Mouse (Mus musculus): ENCODE results near the gene Dars2. TPM values are rescaled to one million over a fixed set of nuclear protein-coding genes. Genes with fewer than 3 reads are reported as not detected.

The Dars2 gene
- total RNA-seq (2021): 10 to 100 TPM; 27.2 to 34.2 TPM
- long read RNA-seq, experiment 1, transcript Dars2-201 (17 exons, 3,619 nt): major isoform, 45 of 56 reads
- long read RNA-seq, experiment 1, partial matches to known transcripts: 1 of 56 reads
- long read RNA-seq, experiment 1, other reads (novel, unspliced or antisense): 10 of 56 reads
- long read RNA-seq, experiment 2, full-length matches to known transcripts: 10 of 14 reads
- long read RNA-seq, experiment 2, partial matches to known transcripts: 0 of 14 reads
- long read RNA-seq, experiment 2, other reads (novel, unspliced or antisense): 4 of 14 reads

DNA sequence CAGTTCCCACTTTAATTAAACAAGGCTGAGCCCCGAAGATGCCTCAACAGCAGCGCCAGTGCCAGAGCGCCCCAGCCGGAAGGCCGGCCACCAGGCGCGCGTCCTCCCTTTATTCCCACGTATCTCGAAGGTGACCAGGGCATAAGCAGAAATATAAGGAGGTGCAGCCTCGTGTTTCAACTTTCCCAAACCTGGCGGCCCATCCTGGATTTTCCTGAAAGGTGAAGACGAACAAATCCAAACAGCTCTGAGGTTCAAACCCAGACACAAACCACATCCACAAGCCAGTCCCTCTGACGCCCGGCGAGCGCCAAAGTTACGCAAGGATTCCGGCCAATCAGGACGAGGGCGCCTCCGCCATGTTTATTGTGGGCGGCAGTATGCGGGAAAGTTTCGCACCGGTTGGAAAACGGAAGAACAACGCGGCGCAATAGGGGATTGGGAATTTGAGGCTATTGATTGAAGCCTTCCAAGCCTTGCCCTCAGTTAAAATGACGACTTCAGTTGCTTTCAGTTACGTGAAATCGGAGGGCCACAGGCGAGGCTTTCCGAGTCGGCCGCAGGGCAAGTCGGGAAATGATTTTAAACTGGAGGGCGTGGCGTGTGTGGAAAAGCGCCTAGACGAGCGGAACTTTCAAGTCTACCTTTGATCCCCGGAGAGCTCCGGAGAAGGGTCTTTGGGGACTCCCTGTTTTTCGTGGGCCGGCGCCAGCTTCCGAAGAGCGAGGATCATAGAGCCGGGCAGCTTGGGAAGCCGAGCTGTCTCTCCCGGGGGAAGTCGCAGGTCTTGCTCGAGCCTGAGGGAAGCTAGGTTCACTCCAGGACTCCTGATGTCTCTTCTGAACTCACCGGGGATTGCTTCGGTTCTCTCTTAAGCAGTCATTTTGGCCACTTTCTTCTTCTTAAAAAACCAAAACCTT lies at the start of gene Dars2, which contains the start of gene Cenpl:
TSS of gene Dars2 (minus strand) at position 307 of the 920 bp plus-strand sequence.
TSS of gene Cenpl (plus strand) at position 362 of the 920 bp plus-strand sequence.
- peak; percentile 96 to 98 for DNase-seq

DNA sequence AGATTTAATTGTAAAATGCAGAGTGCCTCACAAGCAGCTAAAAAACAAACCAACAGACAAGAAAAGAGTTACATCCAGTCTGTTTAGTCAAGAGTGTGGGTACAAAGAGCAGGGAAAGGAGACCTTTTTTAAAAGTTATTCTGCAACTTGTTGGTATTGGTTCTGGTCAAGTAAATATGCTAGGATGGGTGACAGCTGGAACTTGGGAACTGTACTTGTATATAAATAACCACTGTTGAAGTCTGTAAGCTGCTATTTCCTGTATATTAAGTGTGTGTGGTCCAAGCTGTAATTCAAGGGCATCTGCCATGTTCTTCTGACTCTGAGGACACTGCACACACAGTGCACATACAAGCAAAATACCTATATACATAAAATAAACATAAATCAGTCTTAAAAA lies 44.1 kb upstream of the Dars2 start:
- DNase-seq: no peak

DNA sequence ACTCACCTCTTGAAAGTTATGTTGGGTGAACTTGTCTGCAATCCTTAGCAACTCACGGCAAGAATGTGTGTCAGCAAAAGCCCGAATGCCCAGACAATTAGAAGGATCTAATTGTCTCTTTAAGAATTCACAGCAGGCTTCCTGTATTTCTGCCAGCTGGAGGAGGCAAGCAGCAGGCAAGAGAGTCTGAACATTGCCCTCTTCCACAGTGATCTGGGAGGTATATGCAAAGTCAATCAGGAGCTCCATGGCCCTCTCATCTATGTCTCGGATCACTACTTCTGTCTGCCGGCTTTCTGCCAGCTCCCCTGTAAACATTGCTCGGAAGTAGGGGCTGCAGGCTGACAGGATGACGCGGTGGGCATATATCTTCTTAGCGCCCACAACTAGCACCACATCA lies 38.8 kb upstream of the Dars2 start:
- DNase-seq: no peak

DNA sequence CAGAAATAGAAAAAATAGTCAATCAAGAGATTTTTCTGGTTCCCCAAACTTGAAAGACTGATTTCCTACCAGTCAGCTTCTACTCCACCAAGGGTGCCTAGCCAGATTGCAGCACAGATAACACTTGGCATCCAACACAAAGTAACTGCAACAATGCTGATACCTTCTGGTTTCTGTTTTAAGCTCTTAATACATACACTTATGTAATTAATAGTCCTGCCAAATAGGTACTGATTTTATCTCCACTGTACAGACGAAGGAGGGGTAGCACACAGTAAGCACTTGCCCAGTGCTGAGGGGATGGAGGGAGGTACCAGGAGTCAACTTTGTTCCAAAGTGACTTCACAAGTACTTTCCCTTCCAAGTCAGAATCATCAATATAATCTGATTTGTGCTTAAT lies 33.4 kb upstream of the Dars2 start:
- DNase-seq: no peak

DNA sequence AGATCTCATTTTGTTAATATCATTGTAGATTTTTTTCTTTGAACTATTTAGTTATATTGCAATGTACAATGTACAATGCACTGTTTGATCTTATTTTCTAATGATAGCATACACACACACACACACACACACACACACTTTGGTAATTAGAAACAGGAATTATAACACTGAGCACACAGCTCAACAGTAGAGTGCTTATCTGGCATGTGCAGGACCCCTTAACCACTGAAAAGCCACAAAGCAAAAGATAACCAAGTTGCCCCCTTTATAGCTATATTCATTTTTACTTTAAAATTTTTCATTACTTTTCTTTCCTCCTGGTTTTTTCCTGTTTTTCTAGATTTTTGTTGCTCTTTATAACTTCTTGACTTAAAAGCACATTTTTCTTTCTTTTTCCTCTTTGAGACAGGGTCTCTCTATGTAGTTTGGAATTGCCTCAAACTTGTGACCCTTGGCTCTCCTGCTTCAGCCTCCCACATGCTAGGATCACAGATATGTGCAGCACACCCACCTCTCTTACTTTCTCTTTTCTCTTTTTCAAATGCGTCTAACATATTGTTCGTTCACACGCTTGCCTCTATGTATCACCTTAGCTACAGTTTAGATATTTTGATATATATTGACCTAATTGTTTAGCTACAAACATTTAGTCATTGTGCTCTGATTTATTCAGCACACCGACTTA lies 29.4 kb upstream of the Dars2 start:
- no peak for DNase-seq

DNA sequence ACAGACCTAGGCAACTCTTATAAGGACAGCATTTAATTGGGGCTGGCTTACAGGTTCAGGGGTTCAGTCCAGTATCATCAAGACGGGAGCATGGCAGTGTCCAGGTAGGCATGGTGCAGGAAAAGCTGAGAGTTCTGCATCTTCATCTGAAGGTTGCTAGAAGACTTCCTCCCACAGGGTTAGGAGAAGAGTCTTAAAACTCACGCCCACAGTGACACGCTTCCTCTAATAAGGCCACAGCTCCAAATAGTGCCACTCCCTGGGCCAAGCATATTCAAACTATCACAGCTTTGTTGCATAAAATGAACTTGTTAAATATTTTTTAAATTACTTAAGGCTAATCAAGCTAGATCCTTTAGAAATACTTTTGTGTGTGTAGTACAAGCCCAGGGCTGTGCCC lies 6.8 kb upstream of the Dars2 start:
- no peak for DNase-seq

DNA sequence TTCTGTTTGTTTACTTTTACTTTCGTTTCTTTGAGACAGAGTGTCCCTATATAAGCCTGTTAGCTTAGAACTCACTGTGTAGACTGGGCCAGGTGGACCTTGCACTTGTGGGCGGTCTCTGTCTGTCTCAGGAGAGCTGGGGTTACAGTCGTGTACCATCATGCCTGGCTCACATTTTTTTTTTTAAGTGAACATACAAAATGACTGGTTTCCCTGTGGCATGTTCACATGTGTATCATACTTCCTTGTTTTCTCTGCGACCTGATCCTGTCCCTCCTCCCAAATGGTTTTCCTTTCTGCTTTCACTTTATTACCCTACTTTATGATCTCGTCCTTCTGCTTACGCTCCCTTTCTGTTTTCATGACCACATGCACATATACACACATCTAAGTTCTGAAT lies 5.8 kb upstream of the Dars2 start:
- DNase-seq: peak in 1 of 2 experiments; percentile 10

DNA sequence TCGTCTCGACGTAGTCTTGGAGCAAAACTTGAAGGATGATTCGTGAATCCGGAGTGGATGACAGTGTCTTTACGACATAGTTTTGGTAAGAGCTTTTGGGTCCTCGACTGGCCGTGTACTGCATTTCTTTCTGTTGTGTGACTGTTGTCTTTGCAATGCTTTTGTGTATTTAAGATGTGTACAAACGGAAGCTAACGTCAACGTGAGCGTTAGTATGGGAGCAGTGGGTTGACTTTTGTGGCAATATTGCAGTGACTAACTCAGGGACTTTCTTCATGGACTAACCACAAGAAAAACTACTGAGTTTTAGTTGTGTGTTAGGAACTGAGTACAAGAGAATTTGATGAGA lies 788 bp upstream of the Dars2 start:
- no peak for DNase-seq

DNA sequence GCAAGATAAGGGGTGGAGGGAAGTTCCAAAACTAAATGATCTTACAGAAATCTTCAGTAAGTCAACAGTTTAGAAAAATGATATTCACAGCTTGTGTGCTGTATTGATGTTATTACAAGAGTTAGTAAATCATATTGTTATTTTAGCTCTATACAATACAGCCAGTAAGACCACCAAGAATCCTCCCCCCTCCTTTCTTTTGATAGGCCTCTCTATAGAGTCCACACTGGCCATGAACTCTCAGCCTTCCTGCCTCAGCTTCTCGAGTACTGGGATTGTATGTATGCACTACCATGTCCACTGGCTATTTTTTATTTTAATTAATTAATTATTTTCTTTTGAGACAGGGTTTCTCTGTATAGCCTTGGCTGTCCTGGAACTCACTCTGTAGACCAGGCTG lies 7.1 kb downstream of the Dars2 start:
- no peak for DNase-seq

DNA sequence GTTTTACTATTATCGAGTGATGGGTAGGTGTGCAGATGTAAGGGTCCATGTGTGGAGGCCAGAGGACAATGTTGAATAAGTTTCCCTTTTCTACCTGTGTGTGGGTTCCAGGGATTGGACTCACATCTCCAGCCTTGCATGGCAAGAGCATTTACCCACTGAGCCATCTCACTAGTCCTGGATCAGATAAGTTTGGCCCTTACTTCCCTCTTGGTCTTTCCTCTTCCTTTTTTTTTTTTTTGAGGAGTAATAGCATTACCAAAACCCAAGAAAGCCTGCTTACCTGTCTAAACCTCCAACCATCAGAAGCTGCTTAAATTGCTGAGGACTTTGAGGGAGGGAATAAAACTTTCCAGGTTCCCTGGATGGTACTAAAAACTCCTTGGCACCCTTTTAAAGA lies 13.3 kb downstream of the Dars2 start:
- DNase-seq: no peak

DNA sequence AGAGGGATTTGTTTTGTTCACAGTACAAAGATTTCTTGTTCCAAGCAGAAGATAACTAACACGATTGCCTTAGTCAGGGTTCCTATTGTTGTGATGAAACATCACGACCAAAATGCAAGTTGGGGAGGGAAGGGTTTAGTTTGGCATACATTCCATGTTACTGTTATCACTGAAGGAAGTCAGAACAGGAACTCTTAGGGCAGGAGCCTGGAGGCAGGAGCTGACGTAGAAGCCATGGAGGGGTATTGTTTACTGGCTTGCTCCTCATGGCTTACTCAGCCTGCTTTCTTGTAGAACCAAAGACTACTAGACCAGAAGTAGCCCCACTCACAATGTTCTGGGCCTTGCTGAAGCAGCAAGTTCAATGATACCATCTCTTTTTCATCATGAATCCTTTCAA lies 23.5 kb downstream of the Dars2 start:
- DNase-seq: no peak

DNA sequence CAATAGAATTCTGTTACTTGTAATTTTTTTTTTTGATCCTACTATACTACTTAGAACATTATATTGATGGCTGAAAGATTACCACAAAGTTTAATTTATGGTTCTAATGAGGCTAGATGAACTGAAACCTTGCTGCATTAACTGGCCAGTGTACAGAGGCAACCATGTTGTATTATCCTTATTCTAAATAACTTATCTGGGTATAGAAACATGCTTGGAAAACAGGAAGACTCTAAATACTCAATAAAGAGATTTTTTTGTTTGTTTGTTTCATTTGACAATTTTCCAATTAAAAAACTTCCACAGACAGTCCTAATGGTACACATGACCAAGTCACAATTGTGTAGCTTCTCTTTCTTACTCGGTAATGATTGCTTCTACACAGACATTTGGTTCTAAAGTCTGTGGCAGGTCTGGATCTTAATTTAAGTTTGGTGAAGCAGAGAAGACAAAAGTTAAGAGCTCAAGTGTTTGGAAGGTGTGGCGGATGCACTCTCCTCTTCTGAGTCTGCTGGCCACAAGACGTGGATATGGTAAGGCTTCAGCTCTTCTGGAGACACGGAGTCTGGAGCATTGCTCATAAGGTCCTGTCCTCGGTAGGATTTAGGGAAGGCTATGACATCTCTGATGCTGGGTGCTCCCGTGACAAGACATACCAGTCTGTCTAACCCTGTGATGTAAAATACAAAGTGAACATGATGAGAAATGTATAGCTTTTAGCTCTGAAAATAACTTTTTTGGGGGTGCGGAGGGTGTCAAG lies 29.0 kb downstream of the Dars2 start:
- no peak for DNase-seq

DNA sequence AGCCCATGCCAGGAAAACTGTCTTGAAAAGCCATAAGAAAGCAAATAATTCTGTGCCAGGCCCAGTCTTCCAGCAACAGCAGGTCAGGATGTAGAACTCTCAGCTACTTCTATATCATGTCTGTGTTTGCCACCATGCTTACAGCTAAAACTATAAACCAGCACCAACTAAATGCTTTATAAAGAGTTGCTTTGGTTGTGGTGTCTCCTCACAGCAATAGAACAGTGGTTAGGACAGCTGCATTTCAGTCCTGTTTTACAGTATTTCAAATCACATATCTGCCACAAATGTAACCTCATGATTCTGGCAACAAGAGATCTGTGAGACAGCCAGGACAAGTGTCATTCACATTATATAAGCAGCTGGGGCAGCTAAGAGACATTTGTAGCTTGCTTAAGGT lies 29.6 kb downstream of the Dars2 start:
- DNase-seq: no peak

DNA sequence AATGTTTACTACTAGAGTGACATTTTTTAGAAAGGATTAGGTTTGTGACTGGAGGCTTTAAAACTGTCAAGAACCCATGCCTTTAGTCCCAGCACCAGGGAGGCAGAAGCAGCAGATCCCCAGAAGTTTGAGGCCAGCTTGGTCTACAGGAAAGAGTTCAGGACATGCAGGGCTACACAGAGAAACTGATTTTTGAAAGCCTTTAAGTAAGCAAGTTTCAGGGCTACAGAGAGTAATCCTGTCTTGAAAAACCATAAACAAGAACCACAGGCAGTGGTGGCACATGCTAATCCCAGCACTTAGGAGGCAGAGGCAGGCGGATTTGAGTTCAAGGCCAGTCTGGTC lies 30.1 kb downstream of the Dars2 start:
- DNase-seq: no peak

DNA sequence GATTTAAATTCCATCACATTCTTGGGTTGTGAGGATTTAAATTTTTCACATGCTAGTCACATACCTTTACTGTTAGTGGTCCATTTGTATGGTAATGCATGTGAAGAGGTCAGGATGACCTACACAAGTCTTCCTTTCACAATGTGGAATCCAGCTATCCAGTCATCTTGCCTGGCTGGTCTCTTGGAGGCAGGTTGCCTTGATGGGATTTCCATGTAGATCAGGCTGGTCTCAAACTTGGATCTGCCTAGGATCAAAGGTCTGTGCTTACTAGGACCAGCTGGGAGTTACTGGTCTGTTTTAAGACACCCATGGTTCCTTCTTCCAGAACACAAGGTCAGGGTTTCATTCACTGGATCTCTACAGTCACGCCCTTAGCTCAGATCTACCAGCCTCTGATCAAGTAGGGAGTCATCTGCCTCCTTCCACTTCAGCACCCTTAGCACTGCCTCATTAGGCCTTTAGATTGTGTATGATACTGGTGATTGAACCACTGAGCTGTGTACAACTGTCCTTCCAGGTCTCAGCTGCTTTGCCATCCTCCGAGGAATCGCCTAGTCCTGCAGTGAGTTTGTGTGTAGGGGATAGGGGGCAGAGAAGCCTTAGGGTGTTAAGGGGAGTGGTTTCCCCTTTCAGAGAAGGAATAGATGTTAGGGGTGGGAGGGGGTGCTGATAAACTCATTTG lies 30.6 kb downstream of the Dars2 start:
- DNase-seq: no peak

DNA sequence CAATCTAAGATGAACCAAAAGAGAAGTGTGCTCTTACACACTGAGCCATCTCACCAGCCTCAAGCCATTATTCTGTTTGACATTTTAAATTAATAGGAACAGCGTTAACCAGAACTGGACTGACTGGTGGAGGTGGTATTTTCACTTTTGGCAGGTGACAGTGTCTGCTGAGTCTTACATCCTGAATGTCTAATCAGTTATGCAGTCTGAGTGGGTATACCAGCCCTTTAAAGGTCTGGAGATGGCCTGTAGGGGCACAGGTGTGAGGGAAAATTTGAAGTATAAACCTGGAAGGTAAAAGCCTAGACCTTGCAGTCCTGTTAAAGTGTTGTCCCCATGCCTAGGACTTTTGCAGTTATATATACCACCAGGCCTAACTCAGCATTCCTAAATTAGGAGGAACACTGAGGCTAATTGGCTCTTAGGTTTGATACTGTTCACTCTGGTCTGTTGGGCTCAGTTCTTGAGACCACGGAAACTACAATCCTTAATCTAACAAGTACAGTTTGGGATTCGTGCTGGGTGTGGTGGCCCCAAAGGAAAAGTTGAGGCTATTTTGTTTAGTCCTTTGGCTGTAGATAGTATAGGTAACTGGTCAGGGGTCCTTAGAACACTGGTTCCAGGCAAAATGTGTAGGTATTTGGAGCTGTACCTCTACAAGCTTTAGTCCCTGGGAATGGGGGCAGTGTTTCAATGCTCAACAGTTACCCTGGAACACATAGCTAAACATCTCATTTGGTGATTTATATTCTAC lies 31.3 kb downstream of the Dars2 start:
- DNase-seq: no peak

DNA sequence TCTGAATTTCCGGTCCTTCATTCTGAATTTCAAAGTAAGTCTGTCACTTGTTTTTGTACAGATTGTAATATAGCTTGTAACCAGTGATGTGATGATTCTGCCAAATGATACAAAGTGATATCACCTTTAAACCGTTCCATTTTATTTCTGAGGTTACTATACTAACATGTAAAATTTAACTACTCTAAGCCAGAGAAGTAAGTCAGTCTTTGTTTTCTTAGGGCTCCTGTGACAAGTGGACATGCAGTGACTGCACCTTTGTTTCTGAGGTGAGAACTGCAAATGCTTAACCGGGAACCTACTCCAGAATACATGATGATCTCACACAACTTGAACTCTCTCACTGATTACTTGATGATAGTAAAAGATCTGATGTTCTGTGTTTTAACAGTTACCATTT lies 32.5 kb downstream of the Dars2 start:
- DNase-seq: no peak

DNA sequence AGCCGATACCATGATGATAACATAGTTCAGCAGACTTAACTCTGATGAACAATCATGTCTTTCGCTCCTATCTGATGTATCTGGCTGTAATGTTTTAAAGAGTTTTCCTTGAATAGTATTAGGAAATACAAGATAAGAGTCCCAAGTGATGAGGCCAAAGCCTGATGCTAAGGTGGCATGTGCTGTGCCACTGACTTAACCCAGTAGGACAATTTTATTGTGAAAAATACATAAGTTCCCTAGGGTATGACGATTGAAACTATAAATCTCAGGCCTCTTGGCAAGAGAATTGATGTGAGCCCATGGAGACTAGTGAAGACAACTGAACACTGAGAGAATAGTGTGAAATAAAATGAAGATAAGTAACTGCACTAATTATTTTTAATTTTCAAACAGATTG lies 32.9 kb downstream of the Dars2 start:
- DNase-seq: no peak

DNA sequence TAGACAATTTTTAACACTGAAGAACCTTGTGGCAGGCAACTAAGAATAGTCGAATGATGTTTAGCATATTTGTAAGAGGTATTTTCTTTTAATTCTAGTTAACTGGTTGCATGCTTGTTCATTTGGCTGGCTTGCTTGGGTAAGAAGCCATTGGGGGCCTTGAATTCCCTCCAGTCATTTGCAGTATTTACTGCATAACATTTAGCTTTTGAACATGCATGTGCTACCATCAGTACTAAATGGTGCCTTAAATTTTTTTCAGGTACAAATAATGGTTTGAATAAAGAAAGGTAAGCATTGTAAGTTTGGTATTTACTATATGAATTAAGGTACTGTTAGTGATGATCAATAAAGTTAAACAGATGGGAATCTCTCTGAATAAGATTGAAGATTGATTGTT lies 33.4 kb downstream of the Dars2 start:
- no peak for DNase-seq

DNA sequence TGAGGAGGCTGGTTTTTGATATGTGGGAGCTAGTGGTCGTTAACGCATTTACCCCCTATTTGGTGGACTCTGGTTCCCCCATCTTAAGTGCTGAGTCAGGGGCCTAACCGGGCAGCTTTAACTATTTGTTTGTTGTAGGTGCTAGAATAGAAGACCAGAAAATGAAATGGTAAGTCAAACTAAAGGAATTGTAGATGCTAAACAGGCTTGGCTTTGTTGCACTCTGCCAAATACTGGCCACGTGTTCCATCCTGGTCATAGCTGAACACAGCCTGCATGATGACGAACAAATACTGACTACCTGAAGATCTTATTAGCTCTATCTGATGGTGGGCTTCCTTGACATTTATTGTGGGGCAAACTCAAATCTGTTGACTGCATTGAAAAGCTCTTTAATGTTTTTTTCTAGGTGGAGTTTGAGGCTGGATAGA lies 34.0 kb downstream of the Dars2 start:
- DNase-seq: peak in 1 of 2 experiments; percentile 27
